Mouse (Mus musculus) cerebellum, adult 11-12 months (tissue): ENCODE data around the gene Pde10a.

Experiments used
- DNase-seq: peaks from one replicate; pipeline ENCODE4 v3.0.0; 2022

Pde10a gene

DNA sequence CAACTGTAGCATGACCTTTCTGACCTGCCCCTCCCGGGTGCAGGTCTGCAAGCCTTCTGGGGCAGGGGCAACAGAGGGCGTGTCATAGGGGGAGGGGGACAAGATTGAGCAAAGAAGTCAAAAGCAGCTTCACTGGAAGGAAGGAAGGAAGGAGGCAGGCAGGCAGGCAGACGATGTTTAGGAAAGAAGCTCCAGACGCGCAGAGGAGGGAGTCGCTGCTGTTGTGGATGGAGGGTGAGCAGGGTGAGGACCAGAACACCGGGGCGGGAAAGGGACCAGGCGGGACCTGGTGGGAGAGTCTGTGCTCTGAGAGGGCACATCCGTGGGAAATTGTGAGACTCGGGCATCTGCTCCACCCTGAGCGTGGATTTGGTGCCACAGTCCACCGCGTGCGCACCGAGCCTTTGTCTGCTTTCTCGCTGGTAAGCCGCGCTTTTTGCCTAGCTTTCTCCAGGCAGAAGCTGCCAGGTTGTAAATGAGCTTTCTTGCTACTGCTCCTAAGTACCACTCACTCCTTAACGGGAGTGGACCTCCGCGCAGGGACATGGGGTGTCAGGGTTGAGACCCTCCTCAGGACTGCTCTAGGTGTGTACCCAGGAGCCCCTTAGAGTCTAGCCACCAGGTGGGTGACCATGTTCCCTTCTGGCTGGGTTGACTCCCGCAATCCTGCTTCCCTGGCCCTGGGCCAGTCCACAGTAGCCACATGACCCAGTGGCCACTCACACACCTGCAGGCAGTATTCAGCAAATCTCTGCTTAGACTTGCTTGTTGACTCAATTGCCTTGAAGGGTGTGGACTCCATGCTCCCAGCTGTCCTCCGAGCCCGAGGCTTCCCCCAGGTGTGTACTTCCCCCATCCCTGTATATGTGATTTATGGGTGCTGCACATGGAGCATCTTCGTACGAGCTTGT is 278.0 kb downstream of the Pde10a start:
- DNase-seq, result peak; percentile 32

- no peak for DNase-seq
Observed at GRCm38 (mm10) chr17:8807345-8807744, 282.2 kb downstream of the Pde10a start.

DNA sequence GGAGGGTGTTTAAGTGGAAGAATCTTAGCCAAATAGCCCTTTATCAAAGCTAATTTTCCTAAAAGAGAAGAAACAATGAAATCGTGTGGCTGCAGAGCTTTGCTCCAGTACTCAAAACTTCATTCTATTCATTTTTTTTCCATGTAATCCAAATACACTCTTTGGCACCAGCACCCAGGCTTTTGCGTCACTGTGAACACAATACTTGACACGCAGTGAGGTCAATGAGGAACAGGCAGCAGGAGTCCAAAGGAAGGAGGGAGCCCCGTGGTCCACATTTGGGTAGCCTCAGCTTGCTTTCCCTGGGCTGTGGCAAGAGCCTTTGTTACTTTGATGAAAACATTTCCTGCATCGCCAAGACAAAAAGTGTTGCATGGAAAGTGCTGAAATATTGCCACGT is 284.6 kb downstream of the Pde10a start:
- no peak for DNase-seq

GRCm38 (mm10) chr17:8810201-8810600 is 285.0 kb downstream of the Pde10a start:
- no peak for DNase-seq

GRCm38 (mm10) chr17:8812228-8812865 is 287.2 kb downstream of the Pde10a start:
- DNase-seq, result peak; percentile 38

- no peak for DNase-seq
Observed at GRCm38 (mm10) chr17:8813773-8814491, 288.8 kb downstream of the Pde10a start.

- peak; percentile 41 for DNase-seq
Observed at GRCm38 (mm10) chr17:8815376-8815775, 290.2 kb downstream of the Pde10a start.

DNA sequence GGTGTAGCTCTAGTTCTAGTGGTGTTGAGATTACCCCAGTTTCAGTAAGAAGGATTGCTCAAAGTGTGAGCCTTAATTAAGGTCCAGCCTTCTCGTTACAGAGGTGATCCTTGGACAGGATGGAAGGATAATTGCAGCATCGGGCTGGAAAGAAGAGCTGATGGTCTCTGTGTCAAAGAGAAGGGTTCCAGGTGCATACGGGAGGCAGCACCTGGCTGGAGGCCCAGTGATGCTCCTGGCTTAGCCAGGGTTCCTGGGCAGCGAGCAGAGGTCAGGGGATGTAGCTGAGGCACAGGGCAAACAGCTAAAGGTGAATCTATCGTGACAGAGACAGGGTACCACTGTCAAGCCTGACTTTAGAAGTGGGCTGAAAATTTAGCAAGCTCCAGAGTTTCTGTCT is 290.7 kb downstream of the Pde10a start:
- peak; percentile 40 for DNase-seq

GRCm38 (mm10) chr17:8818675-8819074 is 293.5 kb downstream of the Pde10a start:
- DNase-seq, result no peak

DNA sequence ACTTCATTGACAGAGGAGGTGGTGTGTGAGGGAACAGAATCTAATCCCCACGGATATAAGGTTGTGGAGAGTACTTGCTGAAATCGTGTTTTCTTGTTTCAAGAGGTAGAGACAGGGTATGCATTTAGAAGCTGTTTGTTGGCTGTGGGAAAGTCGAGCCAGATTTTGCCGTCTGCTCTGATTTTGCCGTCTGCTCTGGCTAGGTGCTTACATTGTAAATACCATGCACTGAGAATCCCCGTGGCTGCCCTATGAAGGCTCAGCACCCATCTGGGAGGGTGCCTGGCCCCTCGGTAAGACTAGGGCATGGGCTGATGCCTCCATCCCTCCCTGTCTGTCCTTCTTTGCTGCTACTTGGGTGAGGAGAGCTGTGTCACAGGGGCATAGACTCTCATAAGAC is 298.4 kb downstream of the Pde10a start:
- DNase-seq, result no peak

- DNase-seq, result no peak
Observed at GRCm38 (mm10) chr17:8827204-8827603, 302.0 kb downstream of the Pde10a start.

DNA sequence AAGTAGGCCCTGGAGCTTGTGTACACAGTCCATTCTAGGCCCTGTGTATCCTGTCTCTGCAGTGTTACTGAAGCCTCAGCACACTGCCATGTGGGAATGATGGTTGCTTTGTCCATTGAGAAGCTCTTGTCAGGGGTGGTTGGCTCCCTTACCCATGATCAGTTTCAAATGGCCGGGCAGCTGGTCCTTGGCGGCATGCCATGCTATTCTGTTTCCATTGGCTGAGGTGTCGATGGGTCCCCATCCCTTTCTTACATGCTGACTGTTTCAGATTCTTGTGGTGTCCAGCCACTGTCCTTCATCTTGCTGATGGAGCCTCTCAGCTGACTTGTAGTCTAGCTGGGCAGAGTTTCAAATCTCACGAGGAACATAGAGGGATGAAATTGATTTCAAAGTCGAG is 305.8 kb downstream of the Pde10a start:
- no peak for DNase-seq

DNA sequence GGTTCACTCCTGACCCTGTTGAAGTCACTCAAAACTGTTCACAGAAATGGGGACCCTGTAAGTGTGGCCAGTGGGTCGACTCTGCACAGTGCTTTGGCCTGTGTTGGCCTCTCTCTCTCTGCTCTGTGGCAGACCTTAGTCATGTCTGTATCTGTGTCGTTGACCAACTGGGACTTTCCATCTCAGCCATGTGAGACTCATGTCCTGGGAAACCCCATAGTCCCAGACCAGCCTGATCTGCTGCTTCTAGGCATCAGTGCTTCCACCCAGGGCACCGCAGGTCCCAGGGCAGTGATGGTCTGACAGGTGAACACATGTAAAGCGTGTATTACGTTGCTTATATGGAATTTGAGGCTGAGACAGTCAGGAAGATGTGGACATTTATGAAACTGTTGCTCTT is 311.1 kb downstream of the Pde10a start:
- no peak for DNase-seq

DNA sequence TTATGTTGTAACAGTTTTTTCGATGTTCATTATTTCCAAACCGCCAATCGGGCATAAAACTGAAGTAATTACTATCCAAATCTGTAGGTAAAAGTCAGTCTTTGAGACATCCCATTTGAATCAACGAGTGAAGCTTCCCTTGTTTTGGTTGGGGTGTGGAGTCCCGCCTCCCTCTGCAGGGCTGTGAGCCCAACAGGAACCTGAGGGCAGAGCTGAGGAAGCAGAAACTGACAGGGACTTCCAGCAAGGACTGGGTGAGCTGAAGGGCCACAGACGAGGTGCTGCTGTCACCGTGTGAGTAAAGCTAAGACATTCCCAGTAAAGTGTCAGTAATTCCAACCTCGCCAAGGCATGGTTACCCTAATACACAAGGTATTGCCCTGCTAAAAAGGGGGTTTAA is 313.1 kb downstream of the Pde10a start:
- no peak for DNase-seq

- peak; percentile 41 for DNase-seq
Observed at GRCm38 (mm10) chr17:8839237-8840011, 314.3 kb downstream of the Pde10a start.

- DNase-seq, result no peak
Observed at GRCm38 (mm10) chr17:8841094-8841493, 315.9 kb downstream of the Pde10a start.

DNA sequence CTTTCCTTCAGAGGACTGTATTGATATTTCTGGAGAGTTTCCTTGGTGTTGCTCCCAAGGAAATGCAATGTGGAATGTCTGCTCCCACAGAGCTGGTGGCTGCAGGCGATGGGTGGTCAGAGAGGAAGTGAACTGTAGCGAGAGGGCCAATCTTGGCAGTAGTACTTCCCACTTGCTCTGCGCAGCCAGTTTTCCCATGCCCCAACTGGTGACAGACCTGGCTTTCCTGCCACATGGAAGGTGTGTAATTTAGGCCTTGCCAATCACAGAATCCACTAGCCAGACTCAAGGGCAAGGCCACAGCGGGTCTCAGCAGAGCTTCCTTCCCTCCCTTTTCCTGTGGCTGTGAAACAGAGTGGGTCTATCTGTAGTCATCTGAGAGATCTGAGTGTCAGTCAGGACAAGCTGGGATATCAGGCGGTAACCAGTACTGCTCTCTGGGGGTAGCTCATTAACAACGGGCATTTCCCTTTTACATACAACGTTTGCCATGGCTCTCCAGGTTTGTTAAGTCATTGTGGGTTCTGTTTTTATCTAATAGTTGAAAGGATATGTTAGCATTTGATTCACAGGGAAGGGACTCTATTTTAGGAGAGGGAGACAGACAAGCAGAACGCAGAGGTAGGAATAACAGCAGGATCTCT is 316.8 kb downstream of the Pde10a start:
- peak; percentile 49 for DNase-seq

DNA sequence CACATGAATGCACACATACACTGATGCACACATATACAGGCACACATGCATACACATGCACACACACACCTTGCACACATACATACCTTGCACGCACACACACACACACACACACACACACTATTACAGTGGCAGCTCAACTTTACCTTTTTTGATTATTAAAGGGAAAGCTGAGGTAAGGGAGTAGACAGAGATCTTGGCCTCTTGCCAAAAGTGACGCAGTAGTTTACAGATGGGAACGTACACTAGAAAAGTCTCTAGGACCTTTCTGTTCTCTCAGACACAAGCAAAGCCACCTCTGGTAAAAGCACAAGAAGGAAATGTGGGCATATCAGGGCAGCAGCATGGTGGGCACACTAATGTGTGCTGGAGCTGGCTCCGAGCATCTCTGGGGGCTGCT is 317.5 kb downstream of the Pde10a start:
- no peak for DNase-seq

- no peak for DNase-seq
Observed at GRCm38 (mm10) chr17:8843941-8844340, 318.8 kb downstream of the Pde10a start.

DNA sequence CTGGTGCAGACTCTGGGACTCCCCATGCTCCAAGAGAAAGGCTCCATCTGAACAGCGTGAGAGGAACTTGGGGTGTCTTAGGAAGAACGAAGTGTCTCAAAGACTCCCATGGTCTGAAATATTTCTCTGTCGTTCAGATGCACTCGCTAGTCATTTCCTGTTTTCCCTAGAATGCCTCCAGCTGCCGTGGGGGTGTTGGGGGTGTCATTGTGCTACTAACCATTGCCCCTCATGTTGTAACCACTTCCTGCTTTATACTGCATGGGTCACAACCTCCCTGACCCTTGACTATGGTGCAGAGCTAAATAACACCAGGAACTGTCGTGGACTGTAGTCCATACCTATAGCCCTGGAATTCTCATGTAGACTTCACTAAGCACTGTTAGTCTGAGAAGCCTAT is 321.3 kb downstream of the Pde10a start:
- DNase-seq, result no peak

GRCm38 (mm10) chr17:8847558-8847957 is 322.4 kb downstream of the Pde10a start:
- peak; percentile 37 for DNase-seq

DNA sequence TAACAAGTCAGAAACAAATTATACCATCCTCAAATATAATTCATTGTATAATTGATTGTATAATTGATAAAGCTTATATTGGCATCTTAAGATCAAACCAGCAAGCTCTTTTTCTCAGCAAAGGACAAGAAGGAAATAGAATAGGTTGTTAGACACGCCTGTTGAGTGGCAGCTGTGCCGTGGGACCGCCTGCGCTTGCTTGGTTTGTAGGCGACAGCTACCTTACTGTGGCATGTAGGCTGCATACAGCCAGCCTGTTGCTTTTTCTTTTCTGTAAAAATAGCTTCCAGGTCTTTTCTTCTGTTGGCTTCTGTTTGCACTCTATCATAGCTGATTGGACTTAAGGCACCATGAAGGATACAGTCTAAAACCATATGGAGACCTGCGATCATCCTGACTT is 326.7 kb downstream of the Pde10a start:
- no peak for DNase-seq
